Mouse (Mus musculus) midbrain, embryonic 11.5 days (tissue): ENCODE results near the gene Zfr2. TPM values are rescaled to one million over a fixed set of nuclear protein-coding genes. Genes with fewer than 3 reads are reported as not detected.

Experiments used
- ATAC-seq: fragments of 200-750 bp; cut with Nextera tagmentation; 2 replicates; pipeline ENCODE4 v1.8.0; 2017; ENCODE audit warnings: moderate TSS enrichment, moderate library complexity; ENCODE audit not compliant: low FRiP score
- DNase-seq: peaks from one replicate; pipeline ENCODE4 v3.0.0; 2015; ENCODE audit warnings: low spot score; ENCODE audit errors: missing footprints
- H3K27ac ChIP-seq: fragments of 300-500 bp; sonication (generic); 2 replicates; pipeline ENCODE4 v1.5.1; 2014; ENCODE audit warnings: low read depth, low read length
- H3K27me3 ChIP-seq: fragments of 300-500 bp; sonication (generic); 2 replicates; pipeline ENCODE4 v1.6.1; 2014; ENCODE audit warnings: mild to moderate bottlenecking, low read length, moderate library complexity, mixed read lengths; ENCODE audit not compliant: control insufficient read depth, insufficient read depth
- H3K36me3 ChIP-seq: fragments of 300-500 bp; sonication (generic); 2 replicates; pipeline ENCODE4 v1.6.1; 2014; ENCODE audit warnings: mild to moderate bottlenecking, low read length, moderate library complexity, mixed read lengths; ENCODE audit not compliant: control insufficient read depth, insufficient read depth
- H3K4me1 ChIP-seq: fragments of 300-500 bp; sonication (generic); 2 replicates; pipeline ENCODE4 v1.6.1; 2014; ENCODE audit warnings: low read length; ENCODE audit not compliant: control insufficient read depth, insufficient read depth
- H3K4me2 ChIP-seq: fragments of 300-500 bp; sonication (generic); 2 replicates; pipeline ENCODE4 v1.6.1; 2014; ENCODE audit warnings: mild to moderate bottlenecking, moderate library complexity
- H3K4me3 ChIP-seq: fragments of 300-500 bp; sonication (generic); 2 replicates; pipeline ENCODE4 v1.5.1; 2014; ENCODE audit warnings: low read depth, low read length
- H3K9ac ChIP-seq: fragments of 300-500 bp; sonication (generic); 2 replicates; pipeline ENCODE4 v1.6.1; 2014; ENCODE audit warnings: low read length
- H3K9me3 ChIP-seq: fragments of 300-500 bp; sonication (generic); 2 replicates; pipeline ENCODE4 v1.6.1; 2016; ENCODE audit warnings: low read length; ENCODE audit not compliant: control insufficient read depth
- WGBS: fragments of 180-500 bp; shearing (Covaris S2); extraction: QIAGEN DNeasy Blood & Tissue Kit; methylation state at CpG from one replicate; pipeline ENCODE4 v1.1.7; 2014; 5-methylcytosine and 5-hydroxymethylcytosine counted together
- polyA plus RNA-seq: library from polyadenylated mRNA; unstranded; fragments of >200 nt; fragmentation: Nextera tagmentation; extraction: Ambion mirVana; gene quantifications from 2 replicates; pipeline ENCODE4 v1.2.1, GENCODE M21; 2014

Gene Zfr2
- polyA plus RNA-seq, 1 experiment from 2014 or later: 3.8 TPM

DNA sequence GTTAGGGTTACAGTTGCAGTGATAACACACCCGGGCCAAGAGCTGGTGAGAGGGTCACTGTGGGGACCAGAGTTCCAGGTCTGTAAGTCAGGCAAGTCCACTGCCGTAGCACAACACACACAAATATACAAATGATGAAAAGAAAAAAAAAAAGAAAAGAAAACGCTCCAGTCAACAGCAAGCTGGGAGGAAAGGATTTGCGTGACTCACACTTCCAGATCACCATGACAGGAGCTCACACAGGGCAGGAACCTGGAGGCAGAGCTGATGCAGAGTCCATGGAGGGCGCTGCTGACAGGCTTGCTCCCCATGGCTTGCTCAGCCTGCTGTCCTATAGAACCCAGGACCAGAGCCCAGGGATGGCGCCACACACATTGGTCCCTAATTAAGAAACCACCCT lies 1.3 kb downstream of the Zfr2 start:
- Histone ChIP-seq H3K27me3 (no peaks in the 10 kb centered on the region; the same call in 1 of the 2 replicates), H3K4me1 (peaks cover 12% of the 10 kb centered on the region)
- WGBS: 76% methylated on average over 6 of the region's 6 CpGs

DNA sequence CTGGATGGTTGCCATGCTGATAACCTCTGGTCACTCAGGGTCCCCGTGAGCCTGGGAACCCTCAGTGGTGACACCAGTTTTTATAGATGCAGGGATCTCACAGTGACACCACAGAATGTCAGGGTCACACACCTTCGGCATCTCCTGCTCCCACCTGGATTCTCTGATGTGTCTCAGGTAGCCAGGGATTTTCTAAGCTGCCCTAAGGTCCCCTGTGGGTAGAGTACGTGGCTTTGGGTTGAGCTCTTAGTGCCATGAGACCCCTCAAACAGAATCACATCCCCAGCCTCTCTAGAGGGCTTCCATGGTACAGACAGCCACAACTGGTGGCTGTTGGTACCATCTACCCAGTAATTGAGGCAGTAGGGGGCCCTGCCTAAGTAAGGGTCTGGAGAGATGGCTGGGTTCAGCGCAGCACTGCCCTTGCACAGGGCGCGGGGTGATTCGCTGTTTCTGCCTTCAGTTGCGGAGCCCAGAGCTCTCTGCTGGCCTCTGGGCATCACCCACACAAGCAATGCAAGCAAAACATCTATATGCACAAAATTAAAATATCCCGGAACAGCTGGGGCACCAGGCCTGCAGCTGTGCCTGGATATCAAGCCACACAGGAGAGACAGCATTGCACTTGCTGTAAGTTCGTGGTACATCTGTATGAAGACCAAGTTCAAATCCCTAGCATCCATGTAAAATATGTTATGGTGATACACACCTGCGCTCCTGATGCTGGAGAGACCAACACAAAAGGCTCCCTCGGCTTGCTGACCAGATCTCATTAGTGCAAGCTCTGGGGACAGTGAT lies 3.7 kb downstream of the Zfr2 start:
- Histone ChIP-seq H3K9ac (no peak overlapping the region), H3K27me3 (peaks cover 10% of the 10 kb centered on the region), H3K36me3 (no peaks in the 10 kb centered on the region), H3K27ac (no peak overlapping the region), H3K9me3 (no peaks in the 10 kb centered on the region), H3K4me3 (no peak overlapping the region), H3K4me2 (no peak overlapping the region), H3K4me1 (peaks cover 12% of the 10 kb centered on the region)
- DNase-seq (no peak), ATAC-seq (no peak)
- WGBS: 87% methylated on average over 12 of the region's 12 CpGs

More for the DNA sequence above, 1.3 kb downstream of the Zfr2 start:
- Histone ChIP-seq H3K9ac (no peak overlapping the region), H3K36me3 (no peaks in the 10 kb centered on the region), H3K4me3 (no peak overlapping the region), H3K9me3 (no peaks in the 10 kb centered on the region), H3K27ac (no peak overlapping the region), H3K4me2 (no peak overlapping the region)
- ATAC-seq (no peak), DNase-seq (no peak)

DNA sequence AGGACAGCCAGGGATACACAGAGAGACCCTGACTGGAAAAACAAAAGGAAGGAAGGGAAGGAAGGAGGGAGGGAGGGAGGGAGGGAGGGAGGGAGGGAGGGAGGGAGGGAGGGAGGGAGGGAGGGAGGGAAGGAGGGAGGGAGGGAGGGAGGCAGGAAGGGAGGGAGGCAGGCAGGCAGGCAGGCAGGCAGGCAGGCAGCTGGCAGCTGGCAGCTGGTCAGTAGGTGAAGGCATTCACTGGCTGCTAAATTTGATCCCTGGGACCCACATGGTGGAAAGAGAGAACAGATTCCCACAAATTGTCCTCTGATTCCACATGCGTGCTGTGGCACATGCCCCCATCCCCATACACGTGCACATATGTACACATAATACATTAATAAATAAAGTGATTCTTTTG lies 5.7 kb downstream of the Zfr2 start:
- no peak overlapping the region for H3K4me3 ChIP-seq
- H3K27me3 ChIP-seq: peaks cover 10% of the 10 kb centered on the region
- H3K27ac ChIP-seq: no peak overlapping the region
- no peak overlapping the region for H3K4me2 ChIP-seq
- H3K9ac ChIP-seq: no peak overlapping the region
- no peak for ATAC-seq
- DNase-seq: no peak
- WGBS: 86% methylated on average over 2 of the region's 2 CpGs
- H3K36me3 ChIP-seq: no peaks in the 10 kb centered on the region
- H3K4me1 ChIP-seq: peaks cover 6% of the 10 kb centered on the region
- H3K9me3 ChIP-seq: no peaks in the 10 kb centered on the region

DNA sequence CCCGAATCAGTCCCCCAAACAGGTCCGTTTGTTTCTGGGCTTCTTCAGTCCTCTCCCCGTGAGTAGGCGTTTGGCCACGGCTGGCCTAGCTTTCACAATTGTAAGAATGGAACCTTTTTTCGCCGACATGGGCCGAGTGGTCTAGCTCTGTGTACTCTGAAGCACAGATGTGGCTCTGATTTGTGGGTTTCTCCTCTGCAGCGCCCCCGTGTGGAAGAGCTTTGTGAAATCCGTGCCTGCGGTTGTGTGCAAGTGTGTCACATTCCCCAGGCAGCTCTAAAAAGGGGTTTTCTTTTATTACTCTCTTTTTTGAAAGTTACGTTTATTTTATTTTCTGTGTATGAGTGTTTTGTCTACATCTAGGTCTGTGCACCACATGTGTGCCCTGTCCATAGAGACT lies 7.9 kb downstream of the Zfr2 start:
- Histone ChIP-seq H3K4me2 (no peak overlapping the region), H3K36me3 (no peaks in the 10 kb centered on the region), H3K4me3 (no peak overlapping the region), H3K9me3 (no peaks in the 10 kb centered on the region), H3K4me1 (peaks cover 6% of the 10 kb centered on the region), H3K9ac (no peak overlapping the region), H3K27me3 (peaks cover 10% of the 10 kb centered on the region), H3K27ac (no peak overlapping the region)
- ATAC-seq: no peak
- 23% methylated on average over 13 of the region's 13 CpGs for WGBS
- DNase-seq: peak; percentile 98

DNA sequence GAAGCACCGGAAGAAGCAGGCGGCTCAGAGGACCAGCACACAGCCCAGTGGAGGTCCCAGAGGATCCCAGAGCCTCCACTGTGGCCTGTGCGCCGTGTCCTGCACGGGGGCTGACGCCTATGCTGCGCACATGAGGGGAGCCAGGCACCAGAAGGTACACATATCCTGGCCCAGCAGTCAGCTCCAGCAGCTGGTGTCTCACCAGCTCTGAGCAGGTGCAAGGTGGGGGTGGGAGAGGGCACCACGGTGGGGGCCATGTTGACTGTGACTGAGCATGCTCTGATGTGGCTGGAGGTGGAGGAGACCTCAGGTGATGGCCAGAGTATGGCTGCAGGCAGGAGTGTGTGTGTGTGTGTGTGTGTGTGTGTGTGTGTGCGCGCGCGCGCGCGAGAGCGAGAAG lies 9.1 kb downstream of the Zfr2 start:
- no peak for DNase-seq
- no peak overlapping the region for H3K4me2 ChIP-seq
- no peaks in the 10 kb centered on the region for H3K9me3 ChIP-seq
- WGBS: 92% methylated on average over 16 of the region's 16 CpGs
- no peak overlapping the region for H3K27ac ChIP-seq
- H3K27me3 ChIP-seq: peaks cover 10% of the 10 kb centered on the region
- ATAC-seq: no peak
- H3K36me3 ChIP-seq: no peaks in the 10 kb centered on the region
- H3K4me3 ChIP-seq: no peak overlapping the region
- H3K4me1 ChIP-seq: peaks cover 6% of the 10 kb centered on the region
- H3K9ac ChIP-seq: no peak overlapping the region

DNA sequence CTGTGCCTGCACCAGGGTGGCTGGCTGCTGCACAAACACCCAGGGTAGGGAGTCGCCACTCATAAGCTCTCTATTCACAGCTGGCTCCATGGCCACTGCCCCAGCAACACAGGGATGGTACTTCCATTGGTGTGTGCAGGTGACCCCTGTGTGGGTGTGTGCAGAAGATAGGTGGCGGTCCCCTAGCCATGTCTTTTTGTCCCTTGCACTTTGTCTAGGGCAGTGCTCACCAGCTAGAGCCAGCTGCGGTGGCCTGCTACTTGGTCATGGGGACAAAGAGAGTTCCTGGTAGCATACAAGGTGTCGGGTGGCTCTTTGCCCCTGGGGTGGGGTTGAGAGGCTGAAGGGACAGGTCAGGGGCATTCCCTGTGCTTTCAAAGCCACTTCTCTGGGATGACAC lies 11.2 kb downstream of the Zfr2 start:
- 0 out of 2 replicates have a peak, but pooled peaks have one; percentile 2 for ATAC-seq

DNA sequence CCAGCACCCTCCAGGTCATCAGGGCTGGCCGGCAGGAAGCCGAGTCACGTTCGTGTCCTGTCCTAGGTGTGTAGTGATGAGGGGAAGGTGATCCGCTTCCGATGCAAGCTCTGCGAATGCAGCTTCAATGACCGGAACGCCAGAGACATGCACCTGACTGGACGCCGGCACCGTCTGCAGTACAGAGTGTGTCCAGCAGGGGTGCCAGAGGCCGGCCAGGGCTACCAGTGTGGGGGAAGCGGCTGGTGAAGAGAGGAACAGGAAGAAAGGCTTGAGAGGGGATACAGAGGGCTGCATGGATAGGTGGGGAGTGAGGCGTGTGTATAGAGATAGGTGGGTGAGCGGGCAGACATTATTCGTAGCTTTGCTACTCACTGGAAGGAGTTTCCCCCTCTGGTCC lies 11.6 kb downstream of the Zfr2 start:
- DNase-seq (peak; percentile 99), ATAC-seq (peak; percentile 70)
- no peak overlapping the region for H3K4me2 ChIP-seq
- no peak overlapping the region for H3K4me3 ChIP-seq
- peaks cover 6% of the 10 kb centered on the region for H3K4me1 ChIP-seq
- no peaks in the 10 kb centered on the region for H3K9me3 ChIP-seq
- H3K27ac ChIP-seq: no peak overlapping the region
- no peaks in the 10 kb centered on the region for H3K36me3 ChIP-seq
- WGBS: 8% methylated on average over 17 of the region's 17 CpGs
- peaks cover 8% of the 10 kb centered on the region for H3K27me3 ChIP-seq
- H3K9ac ChIP-seq: peak overlapping the region; percentile 44; the same call in 1 of the 2 replicates

More for the DNA sequence above, 11.2 kb downstream of the Zfr2 start:
- H3K4me3 ChIP-seq: no peak overlapping the region
- 78% methylated on average over 4 of the region's 4 CpGs for WGBS
- no peak overlapping the region for H3K4me2 ChIP-seq
- no peak overlapping the region for H3K27ac ChIP-seq
- H3K4me1 ChIP-seq: peaks cover 6% of the 10 kb centered on the region
- DNase-seq: no peak
- peaks cover 10% of the 10 kb centered on the region for H3K27me3 ChIP-seq
- H3K9me3 ChIP-seq: no peaks in the 10 kb centered on the region
- no peaks in the 10 kb centered on the region for H3K36me3 ChIP-seq
- no peak overlapping the region for H3K9ac ChIP-seq

DNA sequence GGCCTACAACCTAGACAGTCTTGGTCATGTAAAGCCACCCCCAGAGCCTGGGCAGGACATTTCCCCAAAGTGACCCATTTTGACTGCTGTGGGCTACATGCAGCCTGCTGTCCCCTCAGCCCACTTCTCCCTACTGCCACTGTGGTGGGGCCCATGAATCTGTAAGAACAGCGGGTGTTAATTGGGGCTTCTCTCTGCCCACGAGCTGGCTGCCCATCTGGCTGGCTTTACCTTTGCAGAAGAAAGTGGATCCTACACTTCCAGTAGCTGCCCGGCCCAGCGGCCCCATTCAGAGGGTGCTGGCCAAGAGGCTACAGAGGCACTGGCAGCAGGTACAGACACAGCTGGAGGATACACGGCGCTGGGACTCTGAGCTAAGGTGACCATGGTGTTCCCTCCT lies 12.2 kb downstream of the Zfr2 start:
- H3K9ac ChIP-seq: peak overlapping the region; percentile 44; the same call in 1 of the 2 replicates
- no peaks in the 10 kb centered on the region for H3K9me3 ChIP-seq
- peaks cover 2% of the 10 kb centered on the region for H3K27me3 ChIP-seq
- WGBS: 90% methylated on average over 6 of the region's 6 CpGs
- no peak overlapping the region for H3K27ac ChIP-seq
- DNase-seq (no peak), ATAC-seq (no peak)
- peaks cover under 1% of the 10 kb centered on the region; the same call in 1 of the 2 replicates for H3K4me1 ChIP-seq
- no peaks in the 10 kb centered on the region for H3K36me3 ChIP-seq
- no peak overlapping the region for H3K4me3 ChIP-seq
- H3K4me2 ChIP-seq: no peak overlapping the region

DNA sequence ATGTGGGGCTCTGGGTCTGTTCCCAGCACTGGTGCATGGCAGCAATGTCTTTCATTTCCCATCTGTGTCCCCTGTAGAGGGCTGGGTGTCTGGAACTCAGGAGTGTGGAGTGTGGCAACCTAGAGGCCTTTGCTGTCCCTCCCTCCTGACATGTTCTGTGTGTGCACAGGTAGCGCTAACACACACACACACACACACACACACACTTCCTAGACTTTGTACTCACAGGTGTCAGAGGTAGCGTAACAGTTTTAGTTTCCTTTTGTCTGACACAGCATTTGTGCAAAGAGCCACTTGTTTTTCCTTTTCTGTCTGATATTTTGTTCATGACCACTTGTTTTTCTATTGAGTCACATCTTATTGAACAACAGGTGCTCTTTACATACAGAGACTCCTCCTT lies 14.8 kb downstream of the Zfr2 start:
- DNase-seq (no peak), ATAC-seq (no peak)
- H3K36me3 ChIP-seq: no peaks in the 10 kb centered on the region
- no peak overlapping the region for H3K9ac ChIP-seq
- no peak overlapping the region for H3K27ac ChIP-seq
- H3K4me3 ChIP-seq: no peak overlapping the region
- H3K9me3 ChIP-seq: no peaks in the 10 kb centered on the region
- H3K4me2 ChIP-seq: no peak overlapping the region
- no peaks in the 10 kb centered on the region; the same call in 1 of the 2 replicates for H3K4me1 ChIP-seq
- WGBS: 88% methylated on average over 2 of the region's 2 CpGs
- peaks cover 18% of the 10 kb centered on the region for H3K27me3 ChIP-seq
